1 mouse cellular context compared by ENCODE assay signal in the genomic region with DNA sequence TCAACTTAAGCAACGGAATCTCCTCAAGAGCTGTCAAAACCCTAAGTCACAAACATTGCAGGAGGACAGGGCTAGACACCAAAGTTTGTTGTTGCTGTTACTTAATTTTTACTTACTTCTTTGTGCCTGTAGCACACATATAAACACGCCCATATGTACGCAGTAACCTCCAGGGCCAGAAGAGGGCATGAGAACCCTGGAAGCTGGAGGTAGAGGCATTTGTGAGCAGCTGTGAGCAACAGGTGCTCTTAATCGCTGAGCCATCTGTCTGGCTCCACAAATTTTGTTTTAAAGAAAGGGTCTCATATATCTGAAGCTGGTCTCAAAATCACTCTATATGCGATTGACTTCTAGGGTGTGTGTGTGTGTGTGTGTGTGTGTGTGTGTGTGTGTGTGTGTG.
TF ChIP-seq lines count a peak whose summit lies in the region.

No protein-coding gene starts in this region.

TF ChIP-seq in MEL, 35 proteins besides CTCF, POLR2A, EP300 and RAD21 (continued from another document):
- TF ChIP-seq SMC3 (IDR thresholded peaks at IDR 0.05; ENCODE audit: low read depth, low read length) (peak; percentile 82), MYB (IDR thresholded peaks at IDR 0.05; ENCODE audit: low read depth, low read length) (no peak), SIN3A (IDR thresholded peaks at IDR 0.05; ENCODE audit: low read length) (no peak), NRF1 (IDR thresholded peaks at IDR 0.05; ENCODE audit: insufficient read depth, low read depth, low read length, poor library complexity, severe bottlenecking) (no peak), MYC (IDR thresholded peaks at IDR 0.05; ENCODE audit: low read depth, low read length) (no peak), ZKSCAN1 (IDR thresholded peaks at IDR 0.05; ENCODE audit: low read depth, low read length) (no peak), HCFC1 (IDR thresholded peaks at IDR 0.05; ENCODE audit: low read depth, low read length) (no peak), UBTF (IDR thresholded peaks at IDR 0.05; ENCODE audit: borderline replicate concordance, insufficient read depth, low read depth, low read length) (no peak), POLR2AphosphoS2 (IDR thresholded peaks at IDR 0.05; ENCODE audit: low read length) (no peak), ZC3H11A (IDR thresholded peaks at IDR 0.05; ENCODE audit: low read depth, low read length) (peak; percentile 69)
